Mouse (Mus musculus) stomach, postnatal 0 days (tissue): Measurements from ENCODE around the gene Olfr868. TPM values are rescaled to one million over a fixed set of nuclear protein-coding genes. Genes with fewer than 3 reads are reported as not detected.

Experiments
- ATAC-seq: fragments of 200-750 bp; cut with Nextera tagmentation; 2 replicates; pipeline ENCODE4 v1.8.0; 2017; ENCODE audit not compliant: low FRiP score, low TSS enrichment
- DNase-seq: peaks from one replicate; pipeline ENCODE4 v3.0.0-alpha.2; 2016; ENCODE audit warnings: low spot score
- H3K27ac ChIP-seq: fragments of 300-500 bp; sonication (generic); replicated peaks from 2 replicates; pipeline ENCODE4 v1.5.1; 2014; ENCODE audit warnings: mild to moderate bottlenecking, control low read depth
- H3K27me3 ChIP-seq: fragments of 300-500 bp; sonication (generic); 2 replicates; pipeline ENCODE4 v1.6.1; 2014; ENCODE audit warnings: low read length; ENCODE audit not compliant: control insufficient read depth, insufficient read depth
- H3K36me3 ChIP-seq: fragments of 300-500 bp; sonication (generic); 2 replicates; pipeline ENCODE4 v1.6.1; 2014; ENCODE audit warnings: low read length, mixed read lengths; ENCODE audit not compliant: control insufficient read depth, insufficient read depth
- H3K4me1 ChIP-seq: fragments of 300-500 bp; sonication (generic); replicated peaks from 2 replicates; pipeline ENCODE4 v1.6.1; 2014; ENCODE audit warnings: antibody characterized with exemption; ENCODE audit not compliant: control insufficient read depth, insufficient read depth
- H3K4me2 ChIP-seq: fragments of 300-500 bp; sonication (generic); replicated peaks from 2 replicates; pipeline ENCODE4 v1.6.1; 2014; ENCODE audit warnings: low read depth, mild to moderate bottlenecking, control low read depth, moderate library complexity
- H3K4me3 ChIP-seq: fragments of 300-500 bp; sonication (generic); 2 replicates; pipeline ENCODE4 v1.5.1; 2014; ENCODE audit warnings: low read depth, low read length, control low read depth
- H3K9ac ChIP-seq: fragments of 300-500 bp; sonication (generic); 2 replicates; pipeline ENCODE4 v1.6.1; 2014; ENCODE audit warnings: mild to moderate bottlenecking, low read length, control low read depth, mixed read lengths
- H3K9me3 ChIP-seq: fragments of 300-500 bp; sonication (generic); 2 replicates; pipeline ENCODE4 v1.6.1; 2016; ENCODE audit warnings: low read length; ENCODE audit not compliant: control insufficient read depth
- CTCF ChIP-seq: IDR thresholded peaks from 2 replicates; pipeline ENCODE4 v1.5.1; 2016; ENCODE audit warnings: antibody characterized with exemption, low read depth, mild to moderate bottlenecking, moderate library complexity
- EP300 ChIP-seq: optimal IDR thresholded peaks from 2 replicates; pipeline ENCODE3; 2016; ENCODE audit warnings: antibody characterized with exemption
- WGBS: fragments of 180-500 bp; shearing (Covaris S2); extraction: QIAGEN DNeasy Blood & Tissue Kit; methylation state at CpG from one replicate; pipeline ENCODE4 v1.1.7; 2014; 5-methylcytosine and 5-hydroxymethylcytosine counted together
- polyA plus RNA-seq: library from polyadenylated mRNA; unstranded; fragments of >200 nt; fragmentation: Nextera tagmentation; extraction: Ambion mirVana; gene quantifications from 2 replicates; pipeline ENCODE4 v1.2.1, GENCODE M21; 2015

Gene Olfr868
- not detected in 2 replicates for polyA plus RNA-seq

GRCm38 (mm10) chr9:20098326-20098725, at the start of gene Olfr868:
TSS of gene Olfr868 (plus strand) at chr9:20098626.
- no peak for TF ChIP-seq EP300
- TF ChIP-seq CTCF: no peak
- no peak within 1 kb of the TSS for H3K4me2 ChIP-seq
- no peaks in the 10 kb centered on the region for H3K9me3 ChIP-seq
- no peak within 1 kb of the TSS for H3K4me3 ChIP-seq
- H3K9ac ChIP-seq: no peak within 1 kb of the TSS
- no peak for DNase-seq
- WGBS: 30% methylated on average over 2 of the region's 2 CpGs
- H3K27me3 ChIP-seq: no peaks in the 10 kb centered on the region
- ATAC-seq: no peak
- H3K36me3 ChIP-seq: no peaks in the 10 kb centered on the region
- no peak within 1 kb of the TSS for H3K27ac ChIP-seq
- no peaks in the 10 kb centered on the region for H3K4me1 ChIP-seq

GRCm38 (mm10) chr9:20057462-20057861, 41.0 kb upstream of the Olfr868 start, which contains the start of gene Olfr867:
TSS of gene Olfr867 (minus strand) at chr9:20057562.
- H3K4me2 ChIP-seq: no peak within 1 kb of the TSS
- H3K27me3 ChIP-seq: no peaks in the 10 kb centered on the region
- H3K27ac ChIP-seq: no peak within 1 kb of the TSS
- H3K36me3 ChIP-seq: no peaks in the 10 kb centered on the region
- H3K4me1 ChIP-seq: no peaks in the 10 kb centered on the region
- DNase-seq: no peak
- no peak within 1 kb of the TSS for H3K4me3 ChIP-seq
- H3K9me3 ChIP-seq: no peaks in the 10 kb centered on the region
- no peak within 1 kb of the TSS for H3K9ac ChIP-seq
- no peak for ATAC-seq
- no peak for TF ChIP-seq EP300
- TF ChIP-seq CTCF: no peak
- 61% methylated on average over 1 of the region's 1 CpGs for WGBS

- no peaks in the 10 kb centered on the region for H3K9me3 ChIP-seq
- no peak overlapping the region for H3K4me2 ChIP-seq
- H3K4me3 ChIP-seq: no peak overlapping the region
- H3K36me3 ChIP-seq: no peaks in the 10 kb centered on the region
- TF ChIP-seq CTCF (no peak), EP300 (no peak)
- H3K27me3 ChIP-seq: no peaks in the 10 kb centered on the region
- ATAC-seq (no peak), DNase-seq (no peak)
- no peak overlapping the region for H3K9ac ChIP-seq
- WGBS: 80% methylated on average over 3 of the region's 3 CpGs
- H3K27ac ChIP-seq: no peak overlapping the region
- no peaks in the 10 kb centered on the region for H3K4me1 ChIP-seq
These were observed 28.2 kb upstream of the Olfr868 start for GRCm38 (mm10) chr9:20070236-20070635.

- Histone ChIP-seq H3K4me1 (no peaks in the 10 kb centered on the region), H3K27ac (no peak overlapping the region), H3K4me3 (no peak overlapping the region), H3K36me3 (no peaks in the 10 kb centered on the region), H3K9me3 (no peaks in the 10 kb centered on the region), H3K9ac (no peak overlapping the region), H3K27me3 (no peaks in the 10 kb centered on the region), H3K4me2 (no peak overlapping the region)
- no peak for ATAC-seq
- 97% methylated on average over 1 of the region's 1 CpGs for WGBS
- TF ChIP-seq CTCF (no peak), EP300 (no peak)
- no peak for DNase-seq
These were observed 27.1 kb upstream of the Olfr868 start for GRCm38 (mm10) chr9:20071291-20071690.

GRCm38 (mm10) chr9:20073523-20074177, 24.8 kb upstream of the Olfr868 start:
- DNase-seq (no peak), ATAC-seq (peak; percentile 35; the same call in 1 of the 2 replicates)
- 58% methylated on average over 7 of the region's 7 CpGs for WGBS
- TF ChIP-seq EP300 (no peak), CTCF (no peak)
- no peaks in the 10 kb centered on the region for H3K36me3 ChIP-seq
- H3K27me3 ChIP-seq: no peaks in the 10 kb centered on the region
- no peak overlapping the region for H3K4me2 ChIP-seq
- no peak overlapping the region for H3K27ac ChIP-seq
- H3K4me3 ChIP-seq: no peak overlapping the region
- H3K9me3 ChIP-seq: no peaks in the 10 kb centered on the region
- H3K9ac ChIP-seq: no peak overlapping the region
- H3K4me1 ChIP-seq: no peaks in the 10 kb centered on the region

- no peak for DNase-seq
- TF ChIP-seq EP300 (no peak), CTCF (no peak)
- H3K4me3 ChIP-seq: no peak within 1 kb of the TSS
- ATAC-seq: no peak
- H3K27me3 ChIP-seq: no peaks in the 10 kb centered on the region
- H3K27ac ChIP-seq: no peak within 1 kb of the TSS
- no peak within 1 kb of the TSS for H3K4me2 ChIP-seq
- H3K36me3 ChIP-seq: no peaks in the 10 kb centered on the region
- H3K9me3 ChIP-seq: no peaks in the 10 kb centered on the region
- H3K4me1 ChIP-seq: no peaks in the 10 kb centered on the region
- WGBS: 80% methylated on average over 2 of the region's 2 CpGs
- H3K9ac ChIP-seq: no peak within 1 kb of the TSS
These were observed 30.3 kb downstream of the Olfr868 start, which contains the start of gene Olfr869 for GRCm38 (mm10) chr9:20128709-20129108. TSS of gene Olfr869 (plus strand) at chr9:20129009.
